Mouse (Mus musculus) left cerebral cortex, postnatal 4 days (tissue): ENCODE data around the gene Eif3i. TPM values are rescaled to one million over a fixed set of nuclear protein-coding genes. Genes with fewer than 3 reads are reported as not detected.

Experiments
- DNase-seq: peaks from one replicate; pipeline ENCODE4 v3.0.0-alpha.2; 2022
- intact Hi-C: fragments of 180-260 bp; cut with DNase I; formaldehyde crosslinking; loops from one replicate; pipeline ENCODE4 v1.15.1; 2025
- total RNA-seq, 2 experiments: library from RNA; stranded (reverse); gene quantifications; 2 replicates each; pipeline ENCODE4 v1.2.3; 2021

The Eif3i gene
- total RNA-seq, 2 experiments from 2014 or later, result 137 to 143 TPM

DNA sequence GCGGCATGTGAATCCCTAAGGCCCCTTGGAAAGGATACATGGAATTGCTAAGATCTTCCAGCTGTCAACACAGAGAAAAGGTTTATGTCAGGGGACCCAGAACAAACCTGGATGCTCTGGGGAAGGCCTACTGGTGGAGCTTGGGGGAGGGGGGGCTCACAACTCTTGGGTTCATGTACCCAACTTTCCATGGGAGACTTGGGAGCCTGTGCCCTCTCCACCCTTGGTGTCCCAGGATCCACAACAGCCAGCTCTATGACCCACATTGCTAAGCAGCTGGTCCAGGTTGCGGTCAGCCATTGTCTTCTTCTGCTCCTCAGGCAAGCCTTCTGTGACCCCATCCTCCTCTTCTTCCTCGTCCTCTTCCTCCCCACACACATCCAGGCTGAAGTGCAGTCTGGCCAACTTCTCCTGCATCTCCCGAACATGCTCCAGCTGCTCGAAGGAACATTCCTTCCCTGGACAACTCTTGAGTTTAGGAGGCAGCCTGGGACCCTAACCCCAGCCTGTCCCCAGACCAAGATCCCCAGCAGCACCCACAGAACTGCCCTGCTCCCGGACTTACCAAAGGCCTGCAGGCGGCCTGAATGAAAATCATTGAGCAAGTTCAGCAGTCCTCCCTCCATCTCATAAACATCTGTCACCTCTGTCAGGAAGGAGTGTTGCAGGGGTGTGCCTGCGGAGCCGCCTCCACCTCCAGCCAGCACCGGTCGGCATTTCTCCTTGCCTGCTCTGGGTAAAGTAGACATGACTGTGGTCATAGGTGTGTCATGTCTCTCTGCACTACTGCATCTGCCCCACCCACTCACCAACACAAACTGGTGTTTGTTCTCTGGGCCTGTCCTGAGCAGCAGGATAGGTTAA lies 20.2 kb upstream of the Eif3i start:
- no peak for DNase-seq
- intact Hi-C loops, result no loop called here

DNA sequence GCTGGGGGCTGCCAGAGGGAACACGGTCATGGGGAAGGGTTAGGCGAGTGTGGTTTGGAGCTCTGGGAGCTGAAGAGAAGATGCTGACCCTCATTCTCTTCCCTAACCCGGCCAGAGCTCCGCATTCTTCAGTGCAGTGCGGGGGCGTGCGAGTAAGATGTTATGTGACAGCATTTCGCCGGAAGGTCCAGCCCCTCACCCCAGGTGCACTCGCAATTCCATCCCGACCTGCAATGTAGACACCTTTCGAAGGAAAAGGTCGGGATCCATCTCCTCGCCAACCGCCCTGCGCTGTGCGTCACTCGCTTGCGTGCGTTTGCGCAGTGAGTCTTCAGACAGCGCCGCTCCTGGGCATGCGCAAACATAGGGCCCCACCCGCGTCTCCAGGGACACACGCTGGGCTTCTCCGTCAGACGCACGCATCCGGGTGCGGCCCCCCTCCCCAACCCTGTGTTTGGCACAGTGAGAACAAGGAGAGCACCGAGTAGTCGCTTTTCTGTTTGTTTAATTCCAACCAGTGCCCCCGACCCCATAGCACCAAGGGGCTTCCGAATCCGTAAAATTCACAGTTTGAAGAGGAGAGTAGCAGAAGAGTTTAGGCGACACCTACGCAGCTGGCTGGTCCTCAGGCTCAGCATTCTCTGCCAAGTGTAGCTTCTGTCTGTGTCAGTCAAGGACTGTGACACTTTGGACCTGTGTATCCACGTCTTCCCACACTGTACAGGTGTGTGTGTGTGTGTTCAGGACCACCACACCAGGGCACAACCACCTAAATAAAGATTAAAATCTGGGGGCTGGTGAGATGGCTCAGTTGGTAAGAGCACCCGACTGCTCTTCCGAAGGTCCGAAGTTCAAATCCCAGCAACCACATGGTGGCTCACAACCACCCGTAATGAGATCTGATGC lies 18.6 kb upstream of the Eif3i start, which contains the start of gene Iqcc:
Iqcc (minus strand) TSS at position 314 of the 906 bp plus-strand sequence.
- DNase-seq, result peak; percentile 97
- intact Hi-C loops, result no loop called here

- intact Hi-C loops, result no loop called here
- DNase-seq, result no peak
These were observed 17.6 kb upstream of the Eif3i start for GRCm38 (mm10) chr4:129618031-129618430.

DNA sequence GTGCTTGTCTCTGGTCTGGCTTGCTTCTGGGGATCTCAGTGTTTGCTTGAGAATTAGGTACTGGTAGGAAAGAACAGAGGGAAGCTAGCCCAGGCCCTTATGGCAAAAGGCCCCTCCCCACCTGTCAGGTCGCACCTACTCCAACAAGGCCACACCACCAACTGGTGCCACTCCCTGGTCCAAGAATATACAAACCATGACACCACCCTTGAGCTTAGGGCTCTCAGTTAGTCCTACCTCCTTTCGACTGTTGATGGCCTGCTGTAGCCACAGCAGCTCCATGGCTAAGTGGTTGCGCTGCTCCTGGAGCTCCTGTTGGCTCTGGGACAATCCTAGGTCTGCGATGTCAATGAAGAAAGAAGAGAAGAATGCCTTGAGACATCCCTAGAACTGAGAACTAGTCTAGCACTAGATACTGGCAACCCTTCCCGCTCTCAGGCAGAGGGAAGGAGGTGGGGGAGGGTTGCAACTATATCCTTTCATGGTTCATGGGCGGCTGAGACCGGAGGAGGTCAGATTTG lies 16.7 kb upstream of the Eif3i start:
- DNase-seq, result no peak
- intact Hi-C loops, result no loop called here

DNA sequence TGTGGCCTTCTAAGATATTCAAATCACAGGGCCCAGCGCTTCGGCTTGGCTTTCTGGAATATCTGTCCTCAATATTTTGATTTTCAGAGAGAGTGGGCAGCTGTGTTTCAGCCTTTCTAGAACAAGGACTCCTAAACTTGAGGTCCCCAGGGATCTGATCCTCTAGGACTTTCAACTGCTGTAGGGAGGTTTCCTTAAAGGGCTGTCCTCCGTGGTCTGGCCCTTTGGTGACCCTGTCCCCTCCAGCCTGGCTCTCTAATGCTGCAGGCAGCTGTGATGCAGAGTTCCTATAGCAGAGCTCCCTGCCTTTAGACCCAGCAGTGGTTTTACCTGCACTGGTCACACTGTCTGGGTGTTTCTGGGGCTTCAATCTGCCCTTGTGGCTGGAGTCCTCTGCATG lies 16.2 kb upstream of the Eif3i start:
- intact Hi-C loops, result no loop called here
- no peak for DNase-seq

- no peak for DNase-seq
- intact Hi-C loops, result no loop called here
These were observed 15.4 kb upstream of the Eif3i start for GRCm38 (mm10) chr4:129615801-129616290.

GRCm38 (mm10) chr4:129614093-129614492 lies 13.6 kb upstream of the Eif3i start, which contains the start of gene Dcdc2b:
Gene Dcdc2b (minus strand): TSS chr4:129614257.
- no peak for DNase-seq
- intact Hi-C loops, result no loop called here

- intact Hi-C loops, result no loop called here
- no peak for DNase-seq
These were observed 10.0 kb upstream of the Eif3i start for GRCm38 (mm10) chr4:129610472-129610871.

GRCm38 (mm10) chr4:129610026-129610425 lies 9.6 kb upstream of the Eif3i start:
- DNase-seq, result no peak
- intact Hi-C loops, result no loop called here

DNA sequence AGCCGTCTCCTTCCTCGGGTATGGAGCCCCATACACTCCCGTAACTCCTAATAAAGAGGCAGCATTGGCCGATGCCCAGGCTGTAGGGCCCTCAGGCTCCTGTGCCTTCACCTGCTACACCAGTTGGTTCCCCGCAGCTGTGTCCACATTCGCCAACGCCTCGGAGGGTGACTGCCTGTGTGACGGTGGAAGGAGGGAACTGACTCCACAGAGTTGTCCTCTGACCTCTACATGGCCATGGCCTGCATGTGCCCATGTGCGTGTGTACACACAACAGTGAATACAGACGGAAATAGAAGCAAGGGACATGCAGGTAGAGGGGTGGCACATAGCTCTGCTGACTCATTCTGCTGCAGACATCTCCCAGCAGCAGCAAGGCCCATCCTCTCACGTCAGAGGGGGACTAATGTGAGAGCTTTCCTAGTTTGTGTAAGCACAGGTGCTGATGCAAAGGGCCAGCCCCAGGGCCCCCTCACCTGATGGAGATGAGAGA lies 8.7 kb upstream of the Eif3i start:
- intact Hi-C loops, result loop anchor here (10.0 kb wide), 1 partner anchor 94 kb away; the partner anchor contains the start of gene Marcksl1
- no peak for DNase-seq

- DNase-seq, result peak; percentile 85
- intact Hi-C loops, result loop anchor here (10.0 kb wide), 1 partner anchor 94 kb away; the partner anchor contains the start of gene Marcksl1
These were observed 8.1 kb upstream of the Eif3i start for GRCm38 (mm10) chr4:129608426-129609025.

DNA sequence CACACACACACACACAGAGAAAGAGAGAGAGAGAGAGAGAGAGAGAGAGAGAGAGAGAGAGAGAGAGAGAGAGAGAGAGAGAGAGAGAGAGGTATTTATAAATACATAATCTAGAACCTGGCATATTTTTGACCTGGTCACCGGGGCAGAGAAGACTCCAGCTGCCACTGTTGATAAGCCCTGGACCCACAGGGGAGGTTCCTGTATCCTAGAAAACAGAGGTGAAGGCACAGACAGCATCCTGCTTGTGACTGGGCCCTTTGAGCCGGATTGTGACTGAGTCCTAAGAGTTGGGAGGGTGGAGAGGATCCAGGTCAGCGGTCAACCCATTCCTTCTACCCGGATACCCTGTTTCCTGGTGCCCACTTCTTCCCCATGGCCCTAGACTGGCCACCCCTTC lies 11.6 kb downstream of the Eif3i start:
- DNase-seq, result no peak
- intact Hi-C loops, result no loop called here

GRCm38 (mm10) chr4:129586943-129587342 lies 13.5 kb downstream of the Eif3i start:
- DNase-seq, result no peak
- intact Hi-C loops, result no loop called here

DNA sequence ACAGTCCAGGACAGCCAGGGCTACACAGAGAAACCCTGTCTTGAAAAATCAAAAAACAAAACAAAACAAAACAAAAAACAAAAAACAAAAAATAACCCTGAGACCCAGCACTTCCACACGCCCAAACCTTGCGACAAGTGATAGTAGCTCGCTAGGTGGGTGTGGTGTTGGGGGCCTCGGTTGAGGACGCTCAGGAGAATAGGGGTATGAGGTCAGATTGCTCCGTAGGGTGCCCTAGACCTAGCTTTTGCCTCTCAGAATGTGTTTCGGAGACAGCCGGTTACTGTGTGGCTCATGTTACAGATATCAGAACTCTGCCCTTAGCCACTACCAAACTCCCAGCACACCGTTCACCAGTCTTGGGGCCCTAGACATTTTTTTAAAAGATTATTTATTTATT lies 14.7 kb downstream of the Eif3i start:
- DNase-seq, result no peak
- intact Hi-C loops, result no loop called here

DNA sequence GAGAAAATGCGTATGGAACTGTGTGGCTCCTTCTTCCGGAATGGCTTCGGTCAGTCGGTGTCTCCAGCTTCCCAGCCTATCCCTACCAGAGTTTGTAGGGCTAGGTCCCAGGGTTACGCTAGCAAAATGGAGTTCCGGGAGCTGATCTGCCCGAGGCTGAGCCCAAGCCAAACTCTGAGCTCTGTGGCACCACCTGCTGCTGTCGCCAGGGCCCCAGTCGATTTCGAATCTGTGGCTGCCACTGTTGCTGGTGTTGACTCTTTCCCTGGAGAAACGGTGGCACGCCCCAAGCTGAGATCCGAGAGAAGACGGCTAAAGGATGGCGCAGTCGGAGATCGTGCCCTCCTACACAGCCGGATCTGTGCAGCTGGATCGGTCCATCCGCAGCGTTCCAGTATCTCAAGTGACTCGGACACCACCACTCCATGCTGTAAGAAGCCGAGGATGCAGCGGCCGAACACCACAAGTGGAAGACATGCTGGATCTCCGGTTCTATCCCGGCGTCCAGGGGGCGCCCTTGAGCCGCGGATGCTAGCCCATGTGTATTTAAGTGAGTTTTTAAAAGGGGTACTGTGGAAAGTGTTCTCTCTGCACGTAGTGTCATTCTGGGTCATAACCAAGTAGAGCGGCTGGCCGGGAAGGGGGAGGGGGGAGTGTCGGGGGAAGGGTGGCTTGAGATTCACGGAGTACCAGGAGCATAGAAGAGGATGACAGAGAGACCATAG lies 15.4 kb downstream of the Eif3i start:
- intact Hi-C loops, result no loop called here

GRCm38 (mm10) chr4:129584370-129584769 lies 16.1 kb downstream of the Eif3i start:
- DNase-seq, result no peak
- intact Hi-C loops, result no loop called here

More for the DNA sequence above, 15.4 kb downstream of the Eif3i start:
- peak; percentile 84 for DNase-seq

GRCm38 (mm10) chr4:129582251-129582650 lies 18.2 kb downstream of the Eif3i start:
- DNase-seq, result no peak
- intact Hi-C loops, result no loop called here

DNA sequence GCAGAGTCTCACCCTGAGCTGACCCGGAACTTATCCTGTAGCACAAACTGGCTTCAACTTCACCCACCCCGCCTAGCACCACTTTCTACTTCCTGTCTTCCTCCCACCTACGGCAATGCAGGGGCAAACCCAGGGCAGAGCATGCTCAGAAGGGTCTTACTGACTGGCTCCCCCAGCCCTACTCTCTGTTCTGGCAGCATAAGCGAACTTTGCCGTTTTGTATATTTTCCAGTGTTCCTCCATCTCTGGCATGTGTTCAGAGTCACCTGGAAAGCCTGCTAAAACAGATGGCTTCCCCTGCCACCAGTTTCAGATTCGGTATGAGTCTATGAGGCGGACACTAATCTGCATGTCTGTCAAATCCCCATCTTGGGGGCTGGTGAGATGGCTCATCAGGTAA lies 20.1 kb downstream of the Eif3i start:
- DNase-seq, result peak; percentile 8
- intact Hi-C loops, result no loop called here

DNA sequence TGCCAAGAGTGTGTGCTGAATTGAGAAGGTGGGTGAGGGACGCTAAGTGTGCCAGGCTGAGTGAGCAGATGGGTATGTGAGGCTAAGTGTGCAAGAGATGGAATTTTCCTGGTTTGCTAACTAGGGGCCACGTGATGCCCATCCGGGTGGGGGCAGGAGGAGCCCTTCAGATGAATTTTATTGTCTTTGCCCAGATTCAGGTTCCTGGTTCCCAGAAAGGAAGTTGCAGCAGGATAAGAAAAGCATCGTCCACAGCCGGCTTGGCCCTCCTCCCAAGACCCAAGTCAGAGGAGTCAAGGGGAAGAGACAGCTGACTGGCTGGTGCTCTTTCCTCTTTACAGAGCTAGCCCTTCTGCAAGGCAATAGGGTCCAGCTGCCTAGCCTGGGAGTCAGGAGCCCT lies 22.0 kb downstream of the Eif3i start, which contains the start of gene Fam167b:
Fam167b (minus strand) TSS at position 84 of the 400 bp plus-strand sequence.
- DNase-seq, result no peak
- intact Hi-C loops, result no loop called here

- no peak for DNase-seq
- intact Hi-C loops, result no loop called here
These were observed 22.8 kb downstream of the Eif3i start for GRCm38 (mm10) chr4:129577688-129578087.
